Mouse (Mus musculus): ENCODE measurements at regions not wholly inside any gene's neighbourhood (a gene's known extent, or its start where the extent isn't known, plus 50 kb on each side); places are given as distances from the start of the nearest gene placed in this dataset.

DNA sequence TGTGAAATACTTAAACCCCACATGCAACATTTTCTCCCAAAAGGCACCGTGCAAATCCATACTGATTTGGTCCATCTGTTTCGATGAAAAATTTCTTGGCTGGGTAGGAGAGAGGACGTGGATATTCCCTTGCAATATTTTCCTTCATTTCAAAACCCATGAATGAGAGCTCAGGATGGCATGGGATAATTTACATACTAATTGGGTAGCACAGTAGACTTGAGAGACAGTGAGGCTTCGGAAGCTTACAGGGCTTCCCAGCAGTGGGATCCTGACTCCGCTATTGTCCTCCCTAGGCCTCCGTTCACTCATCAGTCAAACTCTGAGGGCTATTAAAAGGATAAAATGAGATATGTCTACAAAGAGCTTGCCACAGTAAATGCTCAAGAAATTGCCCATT is 59.8 kb downstream of the Sox3 start:
- 63% methylated on average over 6 of the region's 6 CpGs for WGBS
- Histone ChIP-seq H3K4me1 (ENCODE audit: insufficient read depth, low read length) (no peaks in the 10 kb centered on the region), H3K4me3 (ENCODE audit: low read depth, low read length) (no peak overlapping the region), H3K4me2 (ENCODE audit: low read depth, low read length, poor library complexity, severe bottlenecking) (no peak overlapping the region), H3K9ac (replicated peaks; ENCODE audit: low read length, poor library complexity, severe bottlenecking) (no peak overlapping the region), H3K27me3 (ENCODE audit: insufficient read depth, low read length) (no peaks in the 10 kb centered on the region), H3K9me3 (ENCODE audit: low read length) (no peaks in the 10 kb centered on the region), H3K36me3 (ENCODE audit: insufficient read depth, low read length) (no peaks in the 10 kb centered on the region), H3K27ac (ENCODE audit: low read depth, low read length) (no peak overlapping the region)
- ATAC-seq (ENCODE audit: low FRiP score) (no peak), DNase-seq (ENCODE audit: low spot score) (no peak)
- no peak for TF ChIP-seq CTCF (IDR thresholded peaks at IDR 0.05)

DNA sequence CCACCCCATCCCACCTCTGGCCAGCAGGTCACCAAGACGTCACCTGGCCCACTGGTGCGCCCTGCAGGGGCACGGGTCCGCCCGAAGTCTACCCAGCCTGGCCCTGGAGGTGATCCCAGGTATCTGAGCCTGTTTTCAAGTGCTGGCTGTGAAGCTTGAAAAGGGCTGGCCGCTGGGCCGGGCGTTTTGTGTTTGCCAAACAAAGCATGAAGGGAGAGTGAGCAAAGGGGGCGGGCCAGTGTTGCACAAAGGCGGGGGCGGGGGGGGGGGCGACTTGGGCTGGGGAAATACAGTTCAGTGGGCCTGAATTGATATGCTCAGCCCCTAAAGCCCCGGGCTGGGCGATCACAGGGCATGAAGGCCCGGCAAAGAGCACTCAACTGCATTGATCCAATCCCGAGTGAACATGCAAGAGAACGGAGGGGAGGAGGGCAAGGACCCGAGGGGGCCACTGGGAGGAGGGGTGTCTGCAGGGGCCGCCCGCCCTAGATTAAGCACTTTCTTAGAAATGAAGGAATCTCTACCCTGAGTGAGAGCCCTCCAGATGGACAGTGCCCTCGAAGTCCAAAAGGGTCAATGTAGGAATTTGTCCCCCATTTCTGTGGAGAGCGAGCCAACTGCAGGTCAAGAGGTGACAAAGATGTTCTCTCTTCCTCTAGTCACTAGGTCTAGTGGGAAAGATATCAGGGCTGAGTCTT is 61.8 kb downstream of the Sox3 start:
- ATAC-seq (ENCODE audit: low FRiP score): no peak
- DNase-seq (ENCODE audit: low spot score): peak; percentile 0
- Histone ChIP-seq H3K4me1 (ENCODE audit: insufficient read depth, low read length) (no peaks in the 10 kb centered on the region), H3K27me3 (ENCODE audit: insufficient read depth, low read length) (no peaks in the 10 kb centered on the region), H3K9ac (replicated peaks; ENCODE audit: low read length, poor library complexity, severe bottlenecking) (no peak overlapping the region), H3K4me3 (ENCODE audit: low read depth, low read length) (no peak overlapping the region), H3K36me3 (ENCODE audit: insufficient read depth, low read length) (no peaks in the 10 kb centered on the region), H3K27ac (ENCODE audit: low read depth, low read length) (no peak overlapping the region), H3K4me2 (ENCODE audit: low read depth, low read length, poor library complexity, severe bottlenecking) (0 out of 2 replicates have a peak overlapping the region, but pooled peaks have one; percentile 15), H3K9me3 (ENCODE audit: low read length) (no peaks in the 10 kb centered on the region)
- TF ChIP-seq CTCF (IDR thresholded peaks at IDR 0.05): no peak
- WGBS: 39% methylated on average over 18 of the region's 22 CpGs

DNA sequence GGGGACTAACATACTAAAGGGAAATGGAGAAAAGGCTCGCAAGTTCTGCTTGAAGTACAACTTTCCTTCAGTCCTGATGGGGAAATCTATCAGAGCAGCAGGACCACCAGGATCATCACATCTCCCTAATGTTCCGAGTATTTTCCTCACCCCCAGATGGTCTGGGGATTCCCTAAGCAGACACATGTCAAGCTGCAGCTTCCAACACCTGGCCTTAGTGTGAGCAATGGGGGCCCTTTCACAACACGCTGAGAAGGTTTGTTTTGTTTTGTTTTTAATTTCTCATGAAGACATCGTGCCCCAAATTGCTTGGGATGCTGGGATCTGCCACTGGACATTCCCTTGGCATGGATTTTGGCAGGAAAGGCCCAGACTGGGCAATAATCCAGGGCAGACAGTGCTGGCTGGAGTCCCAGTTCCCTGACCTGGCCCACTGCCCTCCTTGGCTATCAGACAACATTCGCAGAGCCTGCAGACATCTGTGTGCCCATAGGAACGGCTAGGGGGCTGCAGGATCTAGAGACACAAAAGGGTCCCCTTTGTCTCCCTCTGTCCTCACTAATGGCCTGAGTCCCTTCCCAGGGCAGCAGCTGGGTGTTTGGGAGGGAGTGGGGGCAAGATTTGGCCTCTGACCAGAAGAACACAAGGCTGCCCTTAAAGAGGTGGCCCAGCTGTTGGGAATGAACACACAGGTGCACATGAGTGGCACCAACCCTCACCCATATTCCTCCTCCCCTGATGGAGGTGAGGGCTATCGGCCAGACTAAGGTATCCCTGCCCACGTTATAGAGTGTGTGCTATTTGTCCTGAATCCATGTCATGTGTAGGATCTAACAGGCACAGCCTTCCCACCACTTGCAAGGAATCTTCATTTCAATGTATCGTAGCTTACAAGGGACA is 67.8 kb downstream of the Sox3 start:
- H3K27ac ChIP-seq (ENCODE audit: low read depth, low read length): no peak overlapping the region
- ATAC-seq (ENCODE audit: low FRiP score): peak; percentile 71; the same call in 1 of the 2 replicates
- H3K9ac ChIP-seq (replicated peaks; ENCODE audit: low read length, poor library complexity, severe bottlenecking): no peak overlapping the region
- H3K9me3 ChIP-seq (ENCODE audit: low read length): no peaks in the 10 kb centered on the region
- TF ChIP-seq CTCF (IDR thresholded peaks at IDR 0.05): no peak
- no peak overlapping the region for H3K4me3 ChIP-seq (ENCODE audit: low read depth, low read length)
- WGBS: 68% methylated on average over 9 of the region's 9 CpGs
- no peaks in the 10 kb centered on the region for H3K4me1 ChIP-seq (ENCODE audit: insufficient read depth, low read length)
- DNase-seq (ENCODE audit: low spot score): peak; percentile 65
- H3K27me3 ChIP-seq (ENCODE audit: insufficient read depth, low read length): no peaks in the 10 kb centered on the region
- no peaks in the 10 kb centered on the region for H3K36me3 ChIP-seq (ENCODE audit: insufficient read depth, low read length)
- no peak overlapping the region for H3K4me2 ChIP-seq (ENCODE audit: low read depth, low read length, poor library complexity, severe bottlenecking)

DNA sequence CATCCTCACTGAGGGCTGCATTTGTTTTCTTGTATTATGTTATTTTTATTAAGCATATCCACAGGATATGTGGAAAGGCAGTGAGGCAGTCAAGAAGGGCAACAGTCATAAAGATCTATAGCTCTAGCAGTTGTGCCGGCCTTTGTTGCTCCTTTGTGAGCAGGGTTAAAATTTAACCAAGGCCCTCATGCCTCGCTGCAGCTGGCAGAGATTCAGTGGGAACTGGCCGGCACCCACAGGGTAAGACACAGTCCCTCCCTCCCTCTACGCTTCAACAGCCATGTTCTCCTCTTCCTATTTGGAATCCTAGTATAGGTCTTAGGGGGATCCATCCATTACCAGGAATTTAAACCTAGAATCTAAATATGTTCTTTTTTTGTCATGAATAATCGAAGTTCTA is 94.7 kb downstream of the Sox3 start:
- Histone ChIP-seq H3K4me1 (ENCODE audit: insufficient read depth, low read length) (no peaks in the 10 kb centered on the region), H3K4me3 (ENCODE audit: low read depth, low read length) (no peak overlapping the region), H3K9ac (replicated peaks; ENCODE audit: low read length, poor library complexity, severe bottlenecking) (no peak overlapping the region), H3K4me2 (ENCODE audit: low read depth, low read length, poor library complexity, severe bottlenecking) (no peak overlapping the region), H3K27ac (ENCODE audit: low read depth, low read length) (no peak overlapping the region), H3K27me3 (ENCODE audit: insufficient read depth, low read length) (no peaks in the 10 kb centered on the region), H3K36me3 (ENCODE audit: insufficient read depth, low read length) (no peaks in the 10 kb centered on the region), H3K9me3 (ENCODE audit: low read length) (no peaks in the 10 kb centered on the region)
- no peak for TF ChIP-seq CTCF (IDR thresholded peaks at IDR 0.05)
- WGBS: 57% methylated on average over 5 of the region's 5 CpGs
- ATAC-seq (ENCODE audit: low FRiP score) (no peak), DNase-seq (ENCODE audit: low spot score) (no peak)

DNA sequence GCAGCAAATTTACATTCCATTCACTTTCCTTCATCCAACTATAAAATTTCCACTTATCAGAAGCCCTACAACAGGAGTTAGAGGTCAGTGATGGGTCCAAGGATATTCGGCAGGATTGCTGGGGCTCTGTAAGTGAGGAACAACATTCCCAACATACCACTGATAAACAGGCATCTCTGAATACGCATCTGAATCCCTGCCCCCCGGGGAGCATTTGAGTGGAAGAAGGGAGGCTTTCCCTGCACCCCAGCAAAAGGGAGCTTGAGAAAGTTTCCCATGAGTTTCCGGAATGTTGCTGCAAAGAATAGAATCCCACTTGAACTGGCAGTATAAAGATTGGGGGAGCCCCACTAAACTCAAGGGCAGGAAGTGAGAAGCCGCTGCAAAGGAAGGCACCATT is 112.5 kb downstream of the Sox3 start:
- 47% methylated on average over 5 of the region's 5 CpGs for WGBS
- no peak for TF ChIP-seq CTCF (IDR thresholded peaks at IDR 0.05)
- no peaks in the 10 kb centered on the region for H3K9me3 ChIP-seq (ENCODE audit: low read length)

DNA sequence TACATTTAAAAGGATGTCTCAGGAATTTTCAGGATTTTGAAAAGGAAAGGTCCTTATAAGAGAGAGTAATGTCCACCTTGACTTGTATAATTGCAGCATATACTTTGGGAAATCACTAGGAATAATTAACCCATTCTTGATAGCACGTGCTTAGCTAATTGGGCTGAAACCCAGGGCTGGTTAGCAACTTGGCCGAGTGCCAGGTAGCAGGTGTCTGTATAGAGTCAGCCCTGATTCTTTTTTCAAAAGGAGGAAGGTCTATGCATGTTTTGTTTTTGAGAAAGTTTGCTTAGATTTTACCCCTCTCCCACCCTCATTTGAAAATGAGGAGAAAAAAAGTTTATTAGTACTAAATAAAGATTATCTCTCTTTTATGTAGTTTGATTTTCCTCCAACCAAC is 113.1 kb downstream of the Sox3 start:
- WGBS: 47% methylated on average over 2 of the region's 2 CpGs
- DNase-seq (ENCODE audit: low spot score) (peak; percentile 24), ATAC-seq (ENCODE audit: low FRiP score) (no peak)
- no peak for TF ChIP-seq CTCF (IDR thresholded peaks at IDR 0.05)
- no peaks in the 10 kb centered on the region for H3K27me3 ChIP-seq (ENCODE audit: insufficient read depth, low read length)
- no peak overlapping the region for H3K27ac ChIP-seq (ENCODE audit: low read depth, low read length)
- no peak overlapping the region for H3K4me2 ChIP-seq (ENCODE audit: low read depth, low read length, poor library complexity, severe bottlenecking)
- H3K36me3 ChIP-seq (ENCODE audit: insufficient read depth, low read length): no peaks in the 10 kb centered on the region
- no peak overlapping the region for H3K9ac ChIP-seq (replicated peaks; ENCODE audit: low read length, poor library complexity, severe bottlenecking)
- H3K4me1 ChIP-seq (ENCODE audit: insufficient read depth, low read length): no peaks in the 10 kb centered on the region
- no peaks in the 10 kb centered on the region for H3K9me3 ChIP-seq (ENCODE audit: low read length)
- no peak overlapping the region for H3K4me3 ChIP-seq (ENCODE audit: low read depth, low read length)

More for the DNA sequence above, 112.5 kb downstream of the Sox3 start:
- Histone ChIP-seq H3K27me3 (ENCODE audit: insufficient read depth, low read length) (no peaks in the 10 kb centered on the region), H3K4me3 (ENCODE audit: low read depth, low read length) (no peak overlapping the region), H3K27ac (ENCODE audit: low read depth, low read length) (no peak overlapping the region), H3K4me1 (ENCODE audit: insufficient read depth, low read length) (no peaks in the 10 kb centered on the region), H3K9ac (replicated peaks; ENCODE audit: low read length, poor library complexity, severe bottlenecking) (no peak overlapping the region), H3K4me2 (ENCODE audit: low read depth, low read length, poor library complexity, severe bottlenecking) (no peak overlapping the region), H3K36me3 (ENCODE audit: insufficient read depth, low read length) (no peaks in the 10 kb centered on the region)
- ATAC-seq (ENCODE audit: low FRiP score) (no peak), DNase-seq (ENCODE audit: low spot score) (no peak)
